Mouse (Mus musculus): ENCODE results near the gene Zfp746.
A peak's percentile ranks its signal among the peaks of the same experiment; 100 is the strongest.

The Zfp746 gene

DNA sequence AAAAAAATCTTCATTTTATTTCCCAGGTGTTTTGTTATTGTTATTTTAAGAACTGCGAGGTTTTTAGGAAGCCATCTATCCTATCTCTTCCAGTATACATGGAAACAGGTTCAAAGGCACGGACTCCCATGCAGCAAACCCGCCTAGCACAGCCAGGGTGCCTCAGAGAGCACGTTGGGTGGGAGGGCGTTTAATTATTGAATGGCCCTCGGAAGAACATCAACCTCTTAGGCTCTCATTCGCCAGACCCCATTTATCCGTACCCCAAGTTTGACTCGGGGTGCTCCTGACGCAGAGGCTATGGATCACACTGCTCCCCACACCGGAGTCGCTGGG lies 39.3 kb downstream of the Zfp746 start:
- DNase-seq (ENCODE audit: low read depth, low spot score), result no peak

DNA sequence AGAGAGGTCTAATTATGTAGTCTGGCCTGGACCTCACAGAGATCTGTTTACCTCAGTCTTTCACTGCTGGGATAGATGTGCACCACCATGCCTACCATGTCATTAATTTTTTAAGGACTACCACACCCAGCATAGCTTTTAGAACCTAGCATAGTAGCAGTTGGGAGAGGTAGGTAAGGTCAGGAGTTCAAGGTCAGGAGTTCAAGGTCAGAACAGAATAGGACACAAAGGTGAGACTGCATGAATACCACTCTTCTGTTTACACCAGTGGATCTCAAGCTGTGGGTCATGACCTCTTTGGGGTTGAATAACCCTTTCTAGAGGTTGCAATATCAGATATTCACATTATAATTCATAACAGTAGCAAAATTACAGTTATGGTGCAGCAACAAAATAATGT lies 53.7 kb downstream of the Zfp746 start:
- DNase-seq (ENCODE audit: low read depth, low spot score), result no peak

DNA sequence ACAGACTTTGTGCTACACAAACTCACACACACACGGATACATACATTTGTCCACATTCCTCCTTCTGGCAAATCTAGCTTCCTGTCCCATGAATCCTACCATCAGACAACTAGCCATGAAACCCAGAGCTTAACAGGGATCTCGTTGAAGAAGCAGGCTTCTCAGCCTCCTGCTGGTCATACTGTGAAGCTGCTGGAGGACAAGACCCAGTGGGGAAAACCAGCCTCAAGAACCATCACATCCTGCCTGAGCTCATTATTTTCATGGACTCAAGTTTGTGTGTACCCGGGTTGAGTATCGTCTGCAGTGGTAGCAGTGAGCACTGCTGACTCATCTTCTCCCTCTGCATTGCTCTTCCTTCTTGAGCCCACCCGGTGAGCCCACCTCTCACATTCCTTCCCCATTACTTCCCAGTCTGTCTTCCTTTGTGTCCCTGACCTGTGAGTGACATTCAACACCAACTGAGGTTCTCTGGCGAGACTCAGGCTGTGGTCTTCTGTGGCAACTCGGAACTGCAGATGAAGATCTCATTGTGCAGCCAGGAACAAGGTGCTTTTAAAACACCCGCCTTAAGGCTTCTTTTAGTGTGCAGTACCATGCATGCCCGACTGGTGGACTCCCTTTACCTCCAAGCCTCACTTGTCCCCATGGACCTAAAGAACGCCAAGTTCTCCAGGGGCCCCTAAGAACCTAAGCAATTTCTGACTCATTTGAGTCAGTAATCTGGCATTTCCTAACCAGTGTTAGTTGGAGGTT lies 60.3 kb downstream of the Zfp746 start:
- DNase-seq (ENCODE audit: low read depth, low spot score), result no peak

DNA sequence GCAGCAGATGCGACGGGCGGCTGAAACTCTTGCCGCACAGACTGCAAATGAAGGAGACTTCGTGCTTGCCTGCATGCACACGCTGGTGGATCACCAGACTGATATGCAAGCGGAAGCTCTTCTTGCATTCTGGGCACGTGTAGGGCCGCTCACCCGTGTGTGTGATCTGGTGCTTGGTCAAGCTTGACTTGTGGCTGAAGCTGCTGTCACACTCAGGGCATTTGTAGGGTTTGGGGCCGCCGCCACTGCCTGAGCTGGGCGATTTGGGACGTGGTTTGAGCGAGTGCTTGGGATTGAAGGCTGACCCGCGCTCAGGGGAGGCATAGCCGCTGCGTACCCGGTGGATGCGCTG lies 61.4 kb downstream of the Zfp746 start:
- DNase-seq (ENCODE audit: low read depth, low spot score), result no peak

DNA sequence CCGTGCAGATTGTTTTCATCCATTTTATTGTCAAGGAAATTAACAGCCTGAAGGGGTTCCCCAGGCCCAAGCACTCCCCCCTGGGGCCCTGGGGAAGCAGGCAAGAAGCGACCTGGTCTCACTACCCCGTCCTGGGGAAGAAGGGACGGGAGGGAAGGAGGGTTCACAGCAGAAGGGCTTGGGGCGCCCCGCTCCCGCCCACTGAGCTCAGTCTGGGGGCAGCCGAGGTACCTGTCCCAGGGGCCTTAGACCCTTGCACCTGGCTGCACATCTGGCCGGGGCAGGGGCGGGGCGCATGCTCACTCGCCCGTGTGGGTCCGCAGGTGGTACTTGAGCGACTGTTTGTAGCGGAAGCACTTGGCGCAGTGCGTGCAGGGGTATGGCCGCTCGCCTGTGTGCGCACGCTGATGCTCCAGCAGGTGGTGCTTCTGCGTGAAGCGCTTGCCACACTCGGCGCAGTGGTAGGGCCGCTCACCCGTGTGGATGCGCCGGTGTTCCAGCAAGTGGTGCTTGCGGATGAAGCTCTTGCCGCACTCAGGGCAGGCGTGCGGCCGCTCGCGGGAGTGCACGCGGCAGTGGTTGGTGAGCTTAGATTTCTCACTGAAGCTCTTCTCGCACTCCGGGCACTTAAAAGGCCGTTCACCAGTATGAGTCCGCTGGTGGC lies 61.9 kb downstream of the Zfp746 start:
- DNase-seq (ENCODE audit: low read depth, low spot score), result no peak

DNA sequence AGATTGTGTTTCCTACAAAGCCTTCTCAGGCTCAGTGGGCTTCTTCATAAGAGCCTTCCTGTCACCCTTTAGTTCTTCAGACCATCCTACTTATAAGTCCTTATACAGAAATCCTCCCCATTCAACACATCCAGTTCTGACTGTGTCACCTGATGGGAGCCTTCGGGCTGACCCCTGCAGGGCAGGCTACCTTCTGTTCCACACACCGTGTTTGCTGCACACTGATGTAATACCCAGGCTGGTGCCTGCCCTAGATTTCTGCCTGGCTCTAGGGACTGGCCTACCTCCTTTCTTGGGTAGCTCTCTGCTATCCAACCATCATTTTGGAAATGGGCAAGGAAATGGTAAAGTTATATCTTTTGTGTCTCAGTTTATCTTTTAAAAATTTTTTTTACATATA lies 63.7 kb downstream of the Zfp746 start:
- DNase-seq (ENCODE audit: low read depth, low spot score), result no peak

DNA sequence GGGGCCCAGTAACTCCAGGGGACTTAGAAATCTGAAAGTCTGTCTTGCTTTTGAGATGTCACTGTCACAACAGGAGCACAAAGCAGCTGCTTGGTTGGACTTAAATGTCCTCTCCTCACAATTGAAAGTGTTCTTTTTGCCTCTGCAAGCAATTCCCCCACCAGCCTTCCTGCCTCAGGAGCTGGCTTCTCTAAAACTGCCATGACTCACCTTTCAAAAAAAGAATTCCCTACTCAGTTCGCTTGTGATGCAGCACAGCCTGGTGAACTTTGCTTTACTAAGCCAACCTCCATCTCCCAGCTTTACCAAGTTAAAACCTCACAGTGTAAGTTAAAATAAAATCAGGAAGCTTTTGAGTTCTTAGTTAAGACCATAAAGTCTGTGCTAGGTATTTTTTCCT lies 64.7 kb downstream of the Zfp746 start:
- DNase-seq (ENCODE audit: low read depth, low spot score), result peak; percentile 21

DNA sequence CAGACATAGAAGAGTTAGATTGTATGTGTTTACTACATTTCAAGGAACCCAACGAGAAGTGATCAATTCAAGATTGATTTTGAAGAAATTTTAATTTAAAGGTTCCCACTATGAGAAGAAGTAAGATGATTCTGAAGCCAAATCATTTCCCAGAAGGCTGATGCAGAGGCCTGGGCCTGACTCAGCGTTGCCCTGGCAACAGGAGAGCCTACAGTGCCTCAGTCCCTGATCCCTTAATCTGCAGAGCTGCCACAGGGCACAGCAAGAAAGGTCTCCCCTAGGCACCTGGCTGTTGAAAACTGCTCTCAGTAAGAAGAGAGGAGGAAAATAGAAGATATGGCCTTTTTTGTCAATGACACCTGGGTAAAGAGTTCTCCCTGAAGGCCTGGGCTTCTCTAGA lies 66.4 kb downstream of the Zfp746 start:
- DNase-seq (ENCODE audit: low read depth, low spot score), result peak; percentile 26

DNA sequence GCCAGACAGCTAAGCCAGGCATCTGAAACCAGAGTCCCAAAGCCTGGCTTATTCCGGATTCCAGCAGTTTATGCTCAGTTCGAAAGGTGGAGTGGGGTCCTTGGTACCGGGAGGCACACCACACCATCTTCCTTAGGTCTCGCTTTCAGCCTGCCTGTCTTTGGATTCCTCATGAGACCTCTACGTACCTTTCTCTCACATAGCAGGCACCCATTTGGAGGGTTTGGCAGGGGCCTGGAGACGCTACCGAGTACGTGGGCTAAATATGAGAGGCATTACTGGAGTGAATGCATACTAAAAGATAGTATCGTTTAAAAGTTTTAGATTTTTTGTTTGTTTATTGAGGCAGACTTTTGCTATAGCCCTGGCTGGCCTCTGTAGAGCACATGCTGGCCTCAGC lies 69.6 kb downstream of the Zfp746 start:
- no peak for DNase-seq (ENCODE audit: low read depth, low spot score)

DNA sequence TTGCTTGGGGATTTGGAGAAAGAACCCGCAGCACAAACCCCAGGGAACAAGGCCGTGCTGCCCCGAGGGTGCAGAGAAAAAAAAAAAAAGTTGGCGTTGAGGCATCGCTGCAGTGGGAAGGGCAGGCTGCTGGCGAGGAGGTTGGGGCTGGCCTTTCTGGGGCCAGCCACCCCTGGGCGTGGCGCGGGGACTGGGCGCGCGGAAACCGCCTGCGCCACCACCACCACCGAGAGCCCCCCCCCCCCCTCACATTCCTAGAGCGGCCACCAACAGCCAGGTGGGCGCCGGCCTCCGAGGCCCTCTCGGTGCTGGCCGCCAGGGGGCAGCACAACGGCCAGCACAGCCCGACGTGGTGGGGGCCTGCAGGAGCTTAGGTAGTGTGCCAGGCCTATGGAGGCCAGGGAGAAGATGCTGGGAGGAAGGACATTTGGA lies 70.3 kb downstream of the Zfp746 start:
- DNase-seq (ENCODE audit: low read depth, low spot score), result peak; percentile 33
